Mouse (Mus musculus) mesoderm, embryonic 11.5 days (tissue): ENCODE results near the gene Utp11.
"Not testable (repeated sequence)": the region's sequence is repeated elsewhere in the genome, so short reads cannot be mapped to it uniquely, and the experiment has no call there.

Source experiments
- DNase-seq: peaks from one replicate; pipeline ENCODE4 v3.0.0-alpha.2; 2012; ENCODE audit warnings: low read depth, low spot score

The Utp11 gene

DNA sequence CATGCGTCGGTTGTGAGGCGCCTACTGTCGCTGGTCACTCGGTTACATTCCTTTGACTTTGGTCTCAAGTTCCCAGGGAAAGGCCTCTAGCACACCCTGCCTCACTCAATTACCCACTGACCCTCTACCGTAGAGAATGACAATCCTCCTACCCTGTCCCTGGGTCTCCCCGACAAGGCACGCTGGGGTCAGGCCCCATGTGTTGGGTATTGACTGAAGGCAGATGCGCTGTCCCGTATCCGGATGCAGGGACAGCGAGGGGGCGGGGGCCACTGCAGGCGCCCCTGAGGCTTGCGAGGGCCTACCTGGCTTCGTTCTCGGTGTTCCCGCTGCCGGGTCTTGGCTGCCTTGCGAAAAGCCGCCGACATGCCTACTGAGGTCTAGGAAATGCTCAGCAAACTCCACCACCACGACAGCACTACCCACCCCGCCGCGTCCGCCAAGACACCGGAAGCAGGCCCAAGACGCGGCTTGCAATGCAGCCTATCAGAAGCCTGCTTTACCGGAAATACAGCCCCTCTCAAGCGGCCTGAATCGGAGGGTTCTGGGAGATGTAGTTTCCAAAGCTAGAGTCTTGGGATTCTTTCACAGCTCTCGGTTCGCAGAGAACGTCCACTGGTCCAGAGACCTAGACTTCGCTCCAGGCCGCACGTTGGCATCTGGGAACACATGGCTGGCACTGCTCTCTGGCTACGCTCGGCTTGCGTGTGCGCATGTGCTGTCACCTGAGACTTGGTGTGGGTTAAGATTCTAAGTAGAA lies at the start of gene Utp11:
Gene Utp11, minus strand, starts transcription at position 466 of the 760 bp plus-strand sequence.
- DNase-seq: peak; percentile 92

DNA sequence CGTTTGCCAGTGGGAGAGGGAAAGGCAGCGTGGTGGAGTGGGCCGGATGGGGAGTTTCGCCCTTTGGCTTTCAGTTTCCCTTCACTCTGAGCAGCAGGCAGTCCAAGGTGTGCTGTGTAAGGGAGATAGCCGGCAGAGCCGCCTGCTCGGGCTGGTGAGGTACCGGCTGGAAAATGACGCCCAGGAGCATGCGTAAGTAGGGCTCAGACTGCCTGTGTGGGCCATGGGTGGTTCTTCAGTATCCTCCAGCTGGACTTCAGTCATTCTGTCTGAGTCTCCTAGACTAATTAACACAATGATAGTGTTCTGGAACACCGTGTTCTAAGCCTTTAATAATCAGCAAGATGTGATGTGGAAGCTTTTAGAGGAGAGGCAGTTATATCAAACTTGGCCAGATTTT lies 49.4 kb upstream of the Utp11 start:
- no peak for DNase-seq

DNA sequence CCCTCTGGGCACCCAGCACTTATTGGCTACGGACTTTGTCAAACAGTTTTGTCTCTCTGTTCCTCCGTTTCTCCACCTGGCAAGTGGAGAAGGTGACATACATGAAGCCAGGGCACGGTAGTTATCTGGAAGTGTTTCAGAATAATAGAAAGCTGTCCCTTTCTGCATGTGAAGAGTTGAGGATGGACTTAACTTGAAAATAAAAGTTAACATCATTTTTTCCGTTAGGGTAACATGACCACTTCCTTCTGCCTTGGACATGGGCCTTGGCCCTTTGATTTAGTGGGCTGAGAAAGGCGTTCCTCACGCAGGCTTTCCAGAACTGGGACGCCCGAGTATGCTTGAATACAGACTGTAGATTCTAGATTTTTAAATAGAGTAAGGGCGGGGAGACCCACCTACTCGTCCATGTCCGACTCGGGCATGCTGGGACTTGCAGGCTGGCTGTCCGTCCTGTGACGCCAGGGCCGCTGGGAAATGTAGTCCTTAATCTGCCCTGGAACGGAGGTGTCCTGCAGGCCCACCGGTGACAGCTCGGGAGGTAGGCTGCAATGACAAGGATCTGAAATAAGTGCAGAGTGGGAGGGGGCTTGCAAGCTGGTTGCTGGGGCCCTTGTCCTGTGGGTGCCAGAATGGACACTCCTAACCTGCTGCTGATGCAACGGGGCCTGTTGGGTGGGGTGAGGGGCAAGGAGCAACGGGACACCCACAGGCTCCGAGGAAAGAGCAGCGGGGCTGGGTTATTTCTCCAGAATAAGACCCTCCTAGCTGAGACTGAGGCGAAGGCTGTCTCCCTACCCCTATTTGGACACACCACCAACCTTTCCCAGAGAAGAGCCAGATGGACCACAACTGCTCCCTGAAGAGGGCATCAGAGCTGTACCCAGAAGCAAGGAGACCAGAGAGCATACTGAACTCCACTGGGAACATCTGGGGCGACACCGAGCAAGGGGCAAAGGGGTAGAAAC lies 48.3 kb upstream of the Utp11 start, which contains the start of gene Inpp5b:
Gene Inpp5b, plus strand, starts transcription at position 475 of the 968 bp plus-strand sequence.
- DNase-seq: peak; percentile 68

DNA sequence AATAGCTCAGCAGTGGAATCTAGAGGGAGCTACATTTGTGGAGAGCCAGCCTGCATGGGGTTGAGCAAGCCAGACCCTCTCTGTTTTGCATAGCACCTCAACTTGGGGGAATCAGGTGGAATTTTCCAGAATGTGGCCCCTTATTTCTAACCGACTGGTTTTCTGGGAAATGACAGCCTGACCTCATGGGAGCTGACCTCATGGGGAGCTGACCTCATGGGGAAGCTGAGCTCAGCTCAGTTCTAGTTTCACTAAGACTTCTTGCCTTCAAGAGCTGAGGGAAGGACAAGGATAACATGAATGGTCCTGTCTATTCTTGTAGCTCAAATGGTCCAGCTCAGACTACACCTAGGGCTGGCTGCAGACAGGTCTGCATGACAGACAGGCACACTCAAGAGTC lies 45.4 kb upstream of the Utp11 start:
- DNase-seq: no peak

GRCm38 (mm10) chr4:124738013-124738412 lies 44.6 kb upstream of the Utp11 start:
- no peak for DNase-seq

DNA sequence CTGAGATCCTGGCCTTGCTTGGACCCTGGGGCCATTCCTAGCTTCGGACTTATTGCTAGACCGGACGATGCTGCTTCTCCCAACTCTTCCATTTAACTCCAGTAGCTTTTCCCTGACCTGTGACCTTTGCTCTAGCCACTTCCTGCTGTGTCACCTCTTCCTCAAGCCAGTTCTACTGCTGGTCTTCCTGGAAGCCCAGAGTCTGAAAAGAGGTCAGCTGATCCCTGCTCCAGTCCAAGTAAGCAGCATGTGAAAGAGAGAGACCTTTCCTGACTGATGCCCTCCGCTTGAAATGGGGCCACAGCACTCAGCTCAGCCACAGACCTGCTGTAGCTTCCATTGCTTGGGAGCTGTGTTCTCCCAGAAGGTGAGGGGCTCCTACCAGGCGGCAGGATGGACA lies 44.1 kb upstream of the Utp11 start:
- no peak for DNase-seq

DNA sequence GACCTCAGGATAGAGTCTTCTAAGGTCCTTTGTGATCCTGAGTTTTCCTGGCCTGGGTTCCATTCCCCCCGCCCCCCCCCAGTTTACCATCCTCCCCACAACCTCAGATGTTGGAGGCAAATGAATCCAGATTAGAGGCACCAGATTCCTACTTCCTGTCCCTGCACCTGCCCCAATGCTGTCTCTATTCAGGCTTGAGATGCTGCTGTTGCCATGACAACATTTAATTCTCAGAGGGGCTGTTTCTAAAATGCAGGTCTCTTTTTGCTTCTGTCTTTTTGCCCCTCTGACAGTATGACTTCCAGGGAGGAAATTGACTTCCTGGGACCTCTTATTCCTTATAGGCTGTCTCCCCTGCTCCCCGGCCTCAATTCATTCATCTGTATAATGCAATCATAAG lies 43.6 kb upstream of the Utp11 start:
- DNase-seq: peak; percentile 14

DNA sequence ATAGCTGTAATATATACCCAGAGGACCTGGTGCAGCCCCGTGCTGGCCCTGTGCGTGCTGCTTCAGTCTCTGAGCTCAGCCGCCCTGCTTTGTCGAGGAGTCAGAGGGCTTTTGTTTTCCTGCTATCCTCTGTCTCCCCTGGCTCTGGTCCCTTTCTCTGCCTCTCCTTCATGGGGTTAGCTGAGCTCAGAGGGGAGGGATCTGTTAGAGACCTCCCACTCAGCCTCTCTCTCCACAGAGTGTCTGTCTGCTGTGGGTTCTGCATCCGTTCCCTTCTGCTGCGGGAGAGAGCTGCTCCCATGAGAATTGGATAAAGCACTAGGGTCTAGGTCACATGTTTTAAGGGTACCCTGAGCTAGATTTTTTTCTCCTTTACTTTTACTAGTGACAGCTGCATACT lies 32.7 kb upstream of the Utp11 start:
- DNase-seq: no peak

DNA sequence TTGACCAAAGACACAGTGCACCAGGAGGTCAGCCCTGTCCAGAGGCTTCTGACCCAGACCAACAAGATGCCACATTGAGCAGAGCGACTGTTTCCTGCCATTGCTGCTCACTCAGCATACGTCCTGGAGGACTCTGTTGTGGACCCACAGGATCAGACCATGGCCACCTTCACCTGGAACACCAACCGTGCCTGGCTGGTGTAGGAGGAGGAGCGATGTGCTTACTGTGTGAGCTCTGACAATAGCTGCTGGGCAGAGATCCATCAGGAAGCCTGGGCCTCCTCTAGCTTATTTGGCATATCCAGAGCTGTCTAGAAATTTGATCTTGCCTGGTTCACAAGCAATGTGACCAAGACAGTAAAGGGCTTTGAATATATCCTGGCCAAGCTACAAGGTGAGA lies 25.7 kb upstream of the Utp11 start:
- no peak for DNase-seq

- peak; percentile 97 for DNase-seq
Measured at GRCm38 (mm10) chr4:124714545-124715481, 21.4 kb upstream of the Utp11 start, which contains the start of gene Sf3a3. Gene Sf3a3, plus strand, starts transcription at chr4:124714776.

- not testable (repeated sequence) for DNase-seq
Measured at GRCm38 (mm10) chr4:124713850-124714249, 20.4 kb upstream of the Utp11 start.

DNA sequence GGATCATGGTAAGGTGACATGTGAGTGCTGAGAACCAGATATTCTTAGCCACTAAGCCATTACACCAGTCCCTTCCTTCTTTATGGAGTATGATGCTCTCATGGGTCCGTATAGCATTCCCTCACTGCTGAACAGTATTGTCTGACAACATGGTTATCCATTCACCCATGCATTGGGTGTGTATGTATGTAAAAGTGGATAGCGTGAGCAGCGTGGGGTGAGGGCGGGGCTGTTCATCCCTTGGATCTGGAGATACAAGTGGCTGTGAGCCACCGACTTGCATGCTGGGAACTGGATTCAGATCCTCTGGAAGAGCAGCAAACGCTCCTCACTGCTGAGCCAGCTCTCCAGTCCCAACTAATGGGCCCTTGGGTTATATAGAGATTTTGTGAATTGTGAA lies 19.2 kb upstream of the Utp11 start:
- DNase-seq: no peak

- DNase-seq: peak; percentile 68
Measured at GRCm38 (mm10) chr4:124710776-124711291, 17.4 kb upstream of the Utp11 start.

GRCm38 (mm10) chr4:124709961-124710446 lies 16.6 kb upstream of the Utp11 start:
- DNase-seq: peak; percentile 52

DNA sequence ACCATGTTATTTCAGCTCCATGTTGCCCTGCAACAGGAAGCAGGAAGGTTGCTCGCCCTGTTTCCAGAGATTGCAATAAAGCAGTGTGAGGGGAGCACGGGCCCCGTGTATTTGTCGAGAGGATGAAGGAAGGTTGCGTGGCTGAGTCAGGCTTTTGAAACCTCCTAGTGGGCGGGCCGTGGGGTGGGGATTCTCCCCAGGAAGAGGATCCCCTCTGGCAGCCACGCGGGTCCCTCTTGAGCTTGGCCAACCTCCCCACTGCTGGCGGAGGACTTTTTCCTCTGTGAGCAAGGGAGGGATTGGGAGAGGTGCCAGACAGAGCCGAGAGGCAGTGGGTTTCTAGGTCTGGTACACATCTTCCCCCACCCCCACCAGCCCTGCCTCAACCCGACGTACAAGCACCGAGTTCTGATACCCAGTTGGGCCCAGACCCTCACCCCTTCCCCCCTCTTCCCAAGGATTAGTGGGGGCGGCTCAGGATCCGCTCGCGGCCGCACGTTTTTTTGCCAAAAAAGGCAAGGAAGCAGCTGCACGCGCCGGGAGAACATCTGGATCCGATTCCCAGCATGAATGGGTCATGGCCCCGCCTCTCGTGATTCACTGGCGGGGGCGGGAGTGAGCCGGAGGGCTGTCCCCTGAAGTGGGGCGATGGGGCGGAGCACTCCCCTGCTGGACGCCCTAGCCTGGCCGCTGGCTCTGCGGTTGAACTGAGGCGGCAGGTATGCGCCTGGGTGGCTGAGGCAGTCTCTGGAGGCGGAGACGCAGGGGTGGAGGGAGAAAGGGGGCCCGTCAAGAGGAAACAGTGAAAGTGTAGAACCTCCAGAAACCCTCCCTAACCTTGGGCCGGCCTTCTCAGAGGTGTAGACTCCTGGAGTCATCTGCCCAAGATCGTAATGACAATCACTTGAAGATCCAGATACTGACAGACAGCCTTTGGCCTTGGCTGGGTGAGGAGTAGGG lies 15.4 kb upstream of the Utp11 start:
- peak; percentile 90 for DNase-seq

DNA sequence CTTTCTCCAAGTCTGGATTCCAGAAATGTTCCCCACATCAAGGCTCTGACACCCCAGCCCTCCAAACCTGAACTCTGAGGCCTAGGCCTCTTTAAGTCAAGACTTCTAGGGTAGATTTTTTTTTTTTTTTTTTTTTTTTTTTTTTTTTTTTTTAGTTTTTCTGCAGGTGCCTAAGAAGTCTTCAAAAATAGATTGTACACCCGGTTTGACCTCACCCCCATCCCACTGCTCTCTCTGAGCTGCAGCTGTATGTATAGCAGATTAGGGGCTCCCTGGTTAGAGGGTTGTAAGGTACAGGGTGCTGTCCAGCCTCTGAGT lies 14.8 kb upstream of the Utp11 start:
- not testable (repeated sequence) for DNase-seq

GRCm38 (mm10) chr4:124707381-124708199 lies 14.2 kb upstream of the Utp11 start:
- not testable (repeated sequence) for DNase-seq

DNA sequence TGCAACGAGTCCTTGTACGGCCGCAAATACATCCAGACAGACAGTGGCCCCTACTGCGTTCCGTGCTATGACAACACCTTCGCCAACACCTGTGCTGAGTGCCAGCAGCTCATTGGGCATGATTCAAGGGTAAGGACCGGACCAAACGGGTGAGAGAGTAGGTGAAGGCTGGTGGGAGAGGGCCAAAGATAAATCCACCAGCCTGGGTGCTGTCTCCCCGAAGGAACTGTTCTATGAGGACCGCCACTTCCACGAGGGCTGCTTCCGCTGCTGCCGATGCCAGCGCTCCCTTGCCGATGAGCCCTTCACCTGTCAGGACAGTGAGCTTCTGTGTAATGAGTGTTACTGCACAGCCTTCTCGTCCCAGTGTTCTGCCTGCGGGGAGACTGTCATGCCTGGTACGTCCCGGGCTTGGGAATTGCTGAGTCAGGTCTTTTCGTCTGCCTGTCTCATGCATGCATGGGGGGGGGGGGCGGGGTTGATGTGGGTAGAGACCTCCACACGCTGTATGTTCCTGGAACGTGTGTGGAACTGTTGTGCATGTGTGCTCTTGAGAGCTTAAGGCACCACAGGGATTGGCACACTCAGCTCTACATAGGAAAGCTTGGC lies 12.4 kb upstream of the Utp11 start:
- no peak for DNase-seq
